Mouse (Mus musculus) stomach, postnatal 0 days (tissue): ENCODE measurements around the gene Card11. TPM values are rescaled to one million over a fixed set of nuclear protein-coding genes. Genes with fewer than 3 reads are reported as not detected.
A peak's percentile ranks its signal among the peaks of the same experiment; 100 is the strongest.

Experiments
- ATAC-seq: fragments of 200-750 bp; cut with Nextera tagmentation; 2 replicates; pipeline ENCODE4 v1.8.0; 2017; ENCODE audit not compliant: low FRiP score, low TSS enrichment
- DNase-seq: peaks from one replicate; pipeline ENCODE4 v3.0.0-alpha.2; 2016; ENCODE audit warnings: low spot score
- H3K27ac ChIP-seq: fragments of 300-500 bp; sonication (generic); replicated peaks from 2 replicates; pipeline ENCODE4 v1.5.1; 2014; ENCODE audit warnings: mild to moderate bottlenecking, control low read depth
- H3K27me3 ChIP-seq: fragments of 300-500 bp; sonication (generic); 2 replicates; pipeline ENCODE4 v1.6.1; 2014; ENCODE audit warnings: low read length; ENCODE audit not compliant: control insufficient read depth, insufficient read depth
- H3K36me3 ChIP-seq: fragments of 300-500 bp; sonication (generic); 2 replicates; pipeline ENCODE4 v1.6.1; 2014; ENCODE audit warnings: low read length, mixed read lengths; ENCODE audit not compliant: control insufficient read depth, insufficient read depth
- H3K4me1 ChIP-seq: fragments of 300-500 bp; sonication (generic); replicated peaks from 2 replicates; pipeline ENCODE4 v1.6.1; 2014; ENCODE audit warnings: antibody characterized with exemption; ENCODE audit not compliant: control insufficient read depth, insufficient read depth
- H3K4me2 ChIP-seq: fragments of 300-500 bp; sonication (generic); replicated peaks from 2 replicates; pipeline ENCODE4 v1.6.1; 2014; ENCODE audit warnings: low read depth, mild to moderate bottlenecking, control low read depth, moderate library complexity
- H3K4me3 ChIP-seq: fragments of 300-500 bp; sonication (generic); 2 replicates; pipeline ENCODE4 v1.5.1; 2014; ENCODE audit warnings: low read depth, low read length, control low read depth
- H3K9ac ChIP-seq: fragments of 300-500 bp; sonication (generic); 2 replicates; pipeline ENCODE4 v1.6.1; 2014; ENCODE audit warnings: mild to moderate bottlenecking, low read length, control low read depth, mixed read lengths
- H3K9me3 ChIP-seq: fragments of 300-500 bp; sonication (generic); 2 replicates; pipeline ENCODE4 v1.6.1; 2016; ENCODE audit warnings: low read length; ENCODE audit not compliant: control insufficient read depth
- CTCF ChIP-seq: IDR thresholded peaks from 2 replicates; pipeline ENCODE4 v1.5.1; 2016; ENCODE audit warnings: antibody characterized with exemption, low read depth, mild to moderate bottlenecking, moderate library complexity
- EP300 ChIP-seq: optimal IDR thresholded peaks from 2 replicates; pipeline ENCODE3; 2016; ENCODE audit warnings: antibody characterized with exemption
- WGBS: fragments of 180-500 bp; shearing (Covaris S2); extraction: QIAGEN DNeasy Blood & Tissue Kit; methylation state at CpG from one replicate; pipeline ENCODE4 v1.1.7; 2014; 5-methylcytosine and 5-hydroxymethylcytosine counted together
- polyA plus RNA-seq: library from polyadenylated mRNA; unstranded; fragments of >200 nt; fragmentation: Nextera tagmentation; extraction: Ambion mirVana; gene quantifications from 2 replicates; pipeline ENCODE4 v1.2.1, GENCODE M21; 2015

Gene Card11
- polyA plus RNA-seq, 1 experiment from 2014 or later, result 0.13 TPM

DNA sequence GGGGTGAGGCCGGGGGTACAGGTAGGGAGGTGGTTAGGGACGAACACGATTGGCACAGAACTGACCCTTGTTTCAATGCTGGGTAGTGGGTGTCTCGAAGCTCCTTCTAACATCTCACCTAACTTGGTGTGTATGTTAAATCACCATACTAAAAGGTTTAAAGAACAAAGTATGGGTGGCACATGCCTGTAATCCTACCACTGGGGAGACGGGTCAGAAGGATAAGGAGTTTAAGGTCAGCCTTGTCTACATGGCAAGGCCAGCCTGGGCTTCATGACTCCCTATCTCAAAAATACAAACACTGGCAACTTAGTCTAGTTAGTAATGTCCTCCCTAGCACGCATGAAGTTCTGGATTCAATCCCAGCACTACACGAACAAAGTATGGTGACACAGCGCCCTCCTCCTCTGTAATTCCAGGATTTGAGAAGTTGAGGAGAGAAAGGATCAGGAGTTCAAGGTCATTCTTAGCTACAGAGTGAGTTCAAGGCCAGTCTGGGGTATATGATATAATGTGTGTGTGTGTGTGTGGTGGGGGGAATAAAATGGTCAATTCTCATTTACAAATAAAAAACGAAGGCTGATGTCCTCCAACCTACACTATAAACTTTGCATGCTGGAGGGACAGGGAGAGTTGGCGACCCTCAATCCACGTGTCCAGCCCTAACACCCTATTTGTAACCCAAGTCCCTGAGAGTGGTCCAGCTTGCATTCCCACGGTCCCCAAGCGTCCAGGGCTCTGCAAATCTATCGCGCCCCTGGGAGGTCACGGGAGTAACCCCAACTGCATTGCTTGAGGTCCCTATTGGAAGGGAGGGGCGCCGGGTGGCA is 171.1 kb downstream of the Card11 start:
- H3K4me1 ChIP-seq, result no peaks in the 10 kb centered on the region
- no peaks in the 10 kb centered on the region for H3K36me3 ChIP-seq
- H3K27me3 ChIP-seq, result no peaks in the 10 kb centered on the region
- DNase-seq (no peak), ATAC-seq (no peak)
- no peaks in the 10 kb centered on the region for H3K9me3 ChIP-seq
- peak overlapping the region; percentile 89 for H3K27ac ChIP-seq
- WGBS, result 25% methylated on average over 18 of the region's 18 CpGs
- H3K4me2 ChIP-seq, result peak overlapping the region; percentile 95
- H3K4me3 ChIP-seq, result peak overlapping the region; percentile 73
- peak overlapping the region; percentile 82 for H3K9ac ChIP-seq
- no peak for TF ChIP-seq EP300
- TF ChIP-seq CTCF, result peak; percentile 59

DNA sequence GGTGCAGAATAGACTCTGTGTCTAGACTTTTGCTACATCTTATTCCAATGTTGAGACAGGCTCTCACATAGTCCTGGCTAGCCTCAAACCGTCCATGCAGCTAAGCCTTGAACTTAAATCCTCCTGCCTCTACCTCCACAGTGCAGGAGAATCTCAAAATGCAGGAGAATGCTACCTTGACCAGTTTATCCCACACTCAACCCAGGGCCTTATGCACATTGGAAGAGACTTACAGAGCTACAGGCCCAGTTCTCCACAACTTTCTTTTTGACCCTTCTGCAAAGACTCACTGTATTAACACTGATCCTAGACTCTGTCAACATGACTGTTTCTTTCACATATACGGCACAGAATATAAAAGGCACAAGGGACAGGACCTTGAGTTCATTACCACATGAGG is 172.0 kb downstream of the Card11 start:
- peak overlapping the region; percentile 67 for H3K27ac ChIP-seq
- H3K4me2 ChIP-seq, result peak overlapping the region; percentile 95
- WGBS, result 30% methylated on average over 2 of the region's 2 CpGs
- no peaks in the 10 kb centered on the region for H3K9me3 ChIP-seq
- DNase-seq, result no peak
- TF ChIP-seq CTCF (no peak), EP300 (no peak)
- ATAC-seq, result no peak
- no peaks in the 10 kb centered on the region for H3K4me1 ChIP-seq
- no peaks in the 10 kb centered on the region for H3K36me3 ChIP-seq
- 0 out of 2 replicates have a peak overlapping the region, but pooled peaks have one; percentile 73 for H3K4me3 ChIP-seq
- no peak overlapping the region for H3K9ac ChIP-seq
- no peaks in the 10 kb centered on the region for H3K27me3 ChIP-seq

GRCm38 (mm10) chr5:140827896-140828295 is 172.5 kb downstream of the Card11 start:
- Histone ChIP-seq H3K9ac (no peak overlapping the region), H3K36me3 (no peaks in the 10 kb centered on the region), H3K27me3 (no peaks in the 10 kb centered on the region), H3K4me2 (peak overlapping the region; percentile 95), H3K4me1 (no peaks in the 10 kb centered on the region), H3K27ac (peak overlapping the region; percentile 67), H3K9me3 (no peaks in the 10 kb centered on the region), H3K4me3 (no peak overlapping the region; the same call in 1 of the 2 replicates)
- no peak for ATAC-seq
- TF ChIP-seq CTCF (no peak), EP300 (no peak)
- WGBS, result 33% methylated on average over 8 of the region's 8 CpGs
- DNase-seq, result no peak

- no peaks in the 10 kb centered on the region for H3K4me1 ChIP-seq
- no peak overlapping the region for H3K9ac ChIP-seq
- no peak overlapping the region; the same call in 1 of the 2 replicates for H3K4me3 ChIP-seq
- 44% methylated on average over 2 of the region's 2 CpGs for WGBS
- peak overlapping the region; percentile 95 for H3K4me2 ChIP-seq
- no peaks in the 10 kb centered on the region for H3K27me3 ChIP-seq
- H3K9me3 ChIP-seq, result no peaks in the 10 kb centered on the region
- DNase-seq, result no peak
- no peak for ATAC-seq
- peak overlapping the region; percentile 49 for H3K27ac ChIP-seq
- no peak for TF ChIP-seq CTCF
- no peak for TF ChIP-seq EP300
- H3K36me3 ChIP-seq, result no peaks in the 10 kb centered on the region
Measured at GRCm38 (mm10) chr5:140827413-140827812, 173.0 kb downstream of the Card11 start.

- ATAC-seq, result no peak
- H3K4me1 ChIP-seq, result no peaks in the 10 kb centered on the region
- DNase-seq, result no peak
- no peak for TF ChIP-seq CTCF
- no peak for TF ChIP-seq EP300
- no peak overlapping the region for H3K9ac ChIP-seq
- no peaks in the 10 kb centered on the region for H3K36me3 ChIP-seq
- WGBS, result 54% methylated on average over 1 of the region's 1 CpGs
- no peak overlapping the region for H3K4me3 ChIP-seq
- H3K27ac ChIP-seq, result 0 out of 2 replicates have a peak overlapping the region, but pooled peaks have one; percentile 8
- H3K9me3 ChIP-seq, result no peaks in the 10 kb centered on the region
- no peak overlapping the region; the same call in 1 of the 2 replicates for H3K4me2 ChIP-seq
- H3K27me3 ChIP-seq, result no peaks in the 10 kb centered on the region
Measured at GRCm38 (mm10) chr5:140826796-140827195, 173.6 kb downstream of the Card11 start.

- ATAC-seq (no peak), DNase-seq (no peak)
- Histone ChIP-seq H3K4me3 (no peak overlapping the region), H3K36me3 (no peaks in the 10 kb centered on the region), H3K4me2 (no peak overlapping the region), H3K27ac (no peak overlapping the region), H3K27me3 (no peaks in the 10 kb centered on the region), H3K9me3 (no peaks in the 10 kb centered on the region), H3K4me1 (no peaks in the 10 kb centered on the region), H3K9ac (no peak overlapping the region)
- TF ChIP-seq EP300 (no peak), CTCF (no peak)
- WGBS, result 97% methylated on average over 1 of the region's 1 CpGs
Measured at GRCm38 (mm10) chr5:140826118-140826517, 174.3 kb downstream of the Card11 start.
